Mouse (Mus musculus) embryonic facial prominence, embryonic 10.5 days (tissue): ENCODE measurements around the gene Pgm5. TPM values are rescaled to one million over a fixed set of nuclear protein-coding genes. Genes with fewer than 3 reads are reported as not detected.
A peak's percentile ranks its signal among the peaks of the same experiment; 100 is the strongest.

ENCODE experiments used
- DNase-seq: peaks from one replicate; pipeline ENCODE4 v3.0.0-alpha.2; 2017; ENCODE audit warnings: low spot score
- H3K27ac ChIP-seq: fragments of 300-500 bp; sonication (generic); replicated peaks from 2 replicates; pipeline ENCODE4 v1.5.1; 2016; ENCODE audit warnings: mild to moderate bottlenecking
- H3K27me3 ChIP-seq: fragments of 300-500 bp; sonication (generic); replicated peaks from 2 replicates; pipeline ENCODE4 v1.6.1; 2016; ENCODE audit warnings: low read depth, mild to moderate bottlenecking; ENCODE audit not compliant: poor library complexity, severe bottlenecking
- H3K36me3 ChIP-seq: fragments of 300-500 bp; sonication (generic); replicated peaks from 2 replicates; pipeline ENCODE4 v1.6.1; 2016; ENCODE audit warnings: mild to moderate bottlenecking, moderate library complexity
- H3K4me1 ChIP-seq: fragments of 300-500 bp; sonication (generic); 2 replicates; pipeline ENCODE4 v1.6.1; 2016
- H3K4me3 ChIP-seq: fragments of 300-500 bp; sonication (generic); 2 replicates; pipeline ENCODE4 v1.5.1; 2016; ENCODE audit warnings: mild to moderate bottlenecking, moderate library complexity
- H3K9me3 ChIP-seq: fragments of 300-500 bp; sonication (generic); 2 replicates; pipeline ENCODE4 v1.6.1; 2016; ENCODE audit warnings: mild to moderate bottlenecking
- WGBS: fragments of 180-500 bp; shearing (Covaris S2); methylation state at CpG from one replicate; pipeline ENCODE4 v1.1.7; 2016; 5-methylcytosine and 5-hydroxymethylcytosine counted together
- polyA plus RNA-seq: library from polyadenylated mRNA; unstranded; fragments of >200 nt; fragmentation: Nextera tagmentation; extraction: Ambion mirVana; gene quantifications from 2 replicates; pipeline ENCODE4 v1.2.1, GENCODE M21; 2016

Pgm5 gene
- polyA plus RNA-seq, 1 experiment from 2014 or later: 0.24 TPM

GRCm38 (mm10) chr19:24656981-24657380 is 204.7 kb downstream of the Pgm5 start:
- Histone ChIP-seq H3K4me3 (no peak overlapping the region), H3K9me3 (no peaks in the 10 kb centered on the region), H3K36me3 (no peaks in the 10 kb centered on the region), H3K27me3 (no peaks in the 10 kb centered on the region), H3K27ac (no peak overlapping the region), H3K4me1 (peaks cover 18% of the 10 kb centered on the region)
- whole genome bisulfite sequencing: 83% methylated on average over 3 of the region's 3 CpGs
- DNase-seq: no peak

- no peaks in the 10 kb centered on the region for H3K27me3 ChIP-seq
- 66% methylated on average over 9 of the region's 9 CpGs for WGBS
- no peak overlapping the region; the same call in 1 of the 2 replicates for H3K27ac ChIP-seq
- H3K36me3 ChIP-seq: no peaks in the 10 kb centered on the region
- no peaks in the 10 kb centered on the region for H3K9me3 ChIP-seq
- DNase-seq: no peak
- H3K4me1 ChIP-seq: peaks cover 18% of the 10 kb centered on the region; the same call in 1 of the 2 replicates
- H3K4me3 ChIP-seq: no peak overlapping the region
Observed at GRCm38 (mm10) chr19:24653230-24653799, 208.3 kb downstream of the Pgm5 start.

GRCm38 (mm10) chr19:24652342-24653019 is 209.2 kb downstream of the Pgm5 start:
- Histone ChIP-seq H3K4me1 (peaks cover 18% of the 10 kb centered on the region; the same call in 1 of the 2 replicates), H3K4me3 (no peak overlapping the region), H3K9me3 (no peaks in the 10 kb centered on the region), H3K27ac (no peak overlapping the region), H3K27me3 (no peaks in the 10 kb centered on the region), H3K36me3 (no peaks in the 10 kb centered on the region)
- 61% methylated on average over 6 of the region's 6 CpGs for WGBS
- no peak for DNase-seq

- Histone ChIP-seq H3K9me3 (no peaks in the 10 kb centered on the region), H3K4me1 (peaks cover 18% of the 10 kb centered on the region; the same call in 1 of the 2 replicates), H3K36me3 (no peaks in the 10 kb centered on the region), H3K4me3 (no peak overlapping the region), H3K27ac (no peak overlapping the region), H3K27me3 (no peaks in the 10 kb centered on the region)
- no peak for DNase-seq
- 57% methylated on average over 2 of the region's 2 CpGs for WGBS
Observed at GRCm38 (mm10) chr19:24651595-24651994, 210.1 kb downstream of the Pgm5 start.

DNA sequence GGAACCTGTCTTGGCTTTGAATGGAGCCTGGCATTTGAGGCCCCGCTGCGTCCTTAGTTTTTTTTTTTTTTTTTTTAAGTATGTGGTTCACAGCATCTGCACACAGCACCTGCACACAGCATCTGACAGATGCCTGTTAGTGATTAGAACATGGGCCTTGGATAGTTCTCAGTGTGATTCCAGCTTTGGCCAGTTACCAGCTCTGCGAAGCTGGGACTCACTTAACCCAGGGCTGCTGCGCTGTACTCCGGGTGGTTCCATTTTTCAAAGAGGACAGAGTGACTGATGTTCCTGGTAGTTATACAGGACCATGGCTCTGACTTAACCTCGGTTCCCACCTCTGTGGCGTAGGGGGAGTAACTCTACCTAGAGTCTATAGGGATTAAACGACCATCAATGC is 211.2 kb downstream of the Pgm5 start:
- H3K27ac ChIP-seq: no peak overlapping the region
- H3K36me3 ChIP-seq: no peaks in the 10 kb centered on the region
- no peaks in the 10 kb centered on the region for H3K9me3 ChIP-seq
- H3K27me3 ChIP-seq: no peaks in the 10 kb centered on the region
- WGBS: 79% methylated on average over 8 of the region's 8 CpGs
- no peak for DNase-seq
- H3K4me1 ChIP-seq: peaks cover 18% of the 10 kb centered on the region; the same call in 1 of the 2 replicates
- H3K4me3 ChIP-seq: no peak overlapping the region

DNA sequence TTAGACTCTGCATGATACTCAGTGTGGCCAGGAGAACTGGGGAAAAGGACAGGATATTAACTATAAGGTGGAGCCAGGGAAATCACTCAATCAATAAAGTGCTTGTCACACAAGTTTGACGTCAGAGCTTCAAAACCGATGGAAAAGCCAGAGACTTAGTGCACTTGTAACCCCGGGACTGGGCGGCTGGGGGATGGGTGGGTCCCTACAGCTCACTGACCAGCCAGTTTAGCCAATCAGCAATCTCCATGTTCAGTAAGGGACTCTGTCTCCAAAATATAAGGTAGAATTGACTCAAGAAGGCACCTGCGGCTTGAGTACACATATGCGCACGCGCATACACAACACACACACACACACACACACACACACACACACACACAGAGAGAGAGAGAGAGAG is 213.6 kb downstream of the Pgm5 start:
- DNase-seq: no peak
- Histone ChIP-seq H3K4me1 (peaks cover 10% of the 10 kb centered on the region; the same call in 1 of the 2 replicates), H3K27me3 (no peaks in the 10 kb centered on the region), H3K4me3 (no peak overlapping the region), H3K36me3 (no peaks in the 10 kb centered on the region), H3K9me3 (no peaks in the 10 kb centered on the region), H3K27ac (no peak overlapping the region)
- 83% methylated on average over 8 of the region's 8 CpGs for WGBS

- no peak overlapping the region for H3K27ac ChIP-seq
- WGBS: 81% methylated on average over 8 of the region's 8 CpGs
- no peaks in the 10 kb centered on the region for H3K27me3 ChIP-seq
- H3K36me3 ChIP-seq: no peaks in the 10 kb centered on the region
- no peak overlapping the region for H3K4me3 ChIP-seq
- no peaks in the 10 kb centered on the region for H3K9me3 ChIP-seq
- DNase-seq: no peak
- peaks cover 5% of the 10 kb centered on the region; the same call in 1 of the 2 replicates for H3K4me1 ChIP-seq
Observed at GRCm38 (mm10) chr19:24646162-24646829, 215.4 kb downstream of the Pgm5 start.

DNA sequence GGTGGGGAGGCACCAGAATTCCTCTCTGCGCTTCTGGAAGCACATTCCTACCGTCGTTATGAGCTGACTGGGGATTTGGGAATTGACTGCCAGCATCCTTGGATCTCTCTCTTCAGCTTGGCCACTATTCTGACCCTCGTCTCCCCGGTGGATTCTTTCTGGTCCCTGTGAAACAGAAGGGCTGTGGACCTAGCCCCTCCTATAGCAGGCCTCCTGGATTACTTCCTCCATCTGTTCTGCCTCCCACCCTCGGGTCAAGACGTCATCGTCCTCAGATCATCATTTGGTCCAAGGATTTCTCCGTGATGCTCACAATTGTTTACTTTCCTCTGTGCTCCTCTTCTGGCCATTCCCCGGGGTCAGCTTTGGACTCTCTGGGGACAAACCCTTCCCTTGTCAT is 216.7 kb downstream of the Pgm5 start:
- Histone ChIP-seq H3K4me3 (no peak overlapping the region), H3K36me3 (no peaks in the 10 kb centered on the region), H3K4me1 (peaks cover 5% of the 10 kb centered on the region; the same call in 1 of the 2 replicates), H3K9me3 (no peaks in the 10 kb centered on the region), H3K27me3 (no peaks in the 10 kb centered on the region), H3K27ac (no peak overlapping the region)
- no peak for DNase-seq
- WGBS: 72% methylated on average over 10 of the region's 10 CpGs

- Histone ChIP-seq H3K4me1 (peaks cover 5% of the 10 kb centered on the region; the same call in 1 of the 2 replicates), H3K36me3 (no peaks in the 10 kb centered on the region), H3K27me3 (no peaks in the 10 kb centered on the region), H3K27ac (no peak overlapping the region), H3K9me3 (no peaks in the 10 kb centered on the region), H3K4me3 (no peak overlapping the region)
- DNase-seq: no peak
- 91% methylated on average over 6 of the region's 6 CpGs for WGBS
Observed at GRCm38 (mm10) chr19:24640982-24641381, 220.7 kb downstream of the Pgm5 start.

DNA sequence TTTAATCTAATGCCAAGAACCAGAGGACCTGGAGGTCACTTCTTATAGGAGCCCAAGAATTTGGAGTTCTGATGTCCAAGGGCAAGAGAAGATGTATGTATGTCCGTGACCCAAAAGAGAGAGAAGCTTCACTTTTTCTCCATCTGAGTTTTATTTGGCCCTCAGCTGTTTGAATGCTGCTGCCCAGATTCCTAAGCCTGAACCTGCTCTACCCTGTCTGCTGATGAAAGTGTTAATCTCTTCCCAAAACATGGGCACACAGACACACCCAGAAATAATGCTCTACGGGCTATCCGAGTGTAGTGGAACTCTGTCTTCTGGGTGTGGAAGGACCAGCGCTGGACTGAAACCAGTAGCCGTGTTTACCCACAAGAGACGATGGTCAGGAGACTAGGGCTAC is 223.7 kb downstream of the Pgm5 start:
- Histone ChIP-seq H3K4me3 (no peak overlapping the region), H3K9me3 (no peaks in the 10 kb centered on the region), H3K36me3 (no peaks in the 10 kb centered on the region), H3K27me3 (0 out of 2 replicates have a peak, but pooled peaks cover 7% of the 10 kb centered on the region), H3K4me1 (no peaks in the 10 kb centered on the region), H3K27ac (no peak overlapping the region)
- no peak for DNase-seq
- 93% methylated on average over 6 of the region's 6 CpGs for WGBS

GRCm38 (mm10) chr19:24636616-24637015 is 225.0 kb downstream of the Pgm5 start:
- no peaks in the 10 kb centered on the region for H3K9me3 ChIP-seq
- no peaks in the 10 kb centered on the region for H3K36me3 ChIP-seq
- DNase-seq: no peak
- 0 out of 2 replicates have a peak, but pooled peaks cover 7% of the 10 kb centered on the region for H3K27me3 ChIP-seq
- WGBS: 84% methylated on average over 10 of the region's 10 CpGs
- H3K4me1 ChIP-seq: no peaks in the 10 kb centered on the region
- no peak overlapping the region for H3K27ac ChIP-seq
- H3K4me3 ChIP-seq: no peak overlapping the region

DNA sequence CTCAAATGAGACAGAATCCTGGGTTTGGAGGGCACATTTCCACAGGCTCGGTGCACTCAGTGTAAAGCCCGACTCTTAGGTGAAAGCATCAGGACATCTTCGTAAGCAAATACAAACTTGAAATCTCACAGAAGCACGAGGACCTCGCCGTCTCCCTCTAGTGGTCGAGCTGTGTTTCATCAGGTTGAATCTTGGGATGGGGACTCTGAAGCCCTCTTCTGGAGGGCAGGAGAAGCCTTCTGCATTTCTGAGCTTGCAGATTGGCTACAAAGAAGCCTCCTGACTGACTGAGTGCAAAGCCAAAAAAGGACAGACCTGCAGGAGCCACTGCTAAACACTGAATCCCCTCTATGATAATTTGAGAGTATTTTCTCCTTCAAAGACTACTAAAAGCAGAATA is 227.1 kb downstream of the Pgm5 start:
- 11% methylated on average over 7 of the region's 7 CpGs for WGBS
- no peak overlapping the region for H3K4me3 ChIP-seq
- H3K4me1 ChIP-seq: peaks cover 4% of the 10 kb centered on the region; the same call in 1 of the 2 replicates
- peak; percentile 76 for DNase-seq
- H3K27ac ChIP-seq: no peak overlapping the region
- H3K9me3 ChIP-seq: no peaks in the 10 kb centered on the region
- 0 out of 2 replicates have a peak, but pooled peaks cover 7% of the 10 kb centered on the region for H3K27me3 ChIP-seq
- H3K36me3 ChIP-seq: no peaks in the 10 kb centered on the region
